Mouse (Mus musculus) kidney, postnatal 14 days (tissue): ENCODE measurements at regions not wholly inside any gene's neighbourhood (a gene's known extent, or its start where the extent isn't known, plus 50 kb on each side); places are given as distances from the start of the nearest gene placed in this dataset.

Source experiments
- DNase-seq: peaks from one replicate; pipeline ENCODE4 v3.0.0; 2022; ENCODE audit warnings: mixed read lengths

DNA sequence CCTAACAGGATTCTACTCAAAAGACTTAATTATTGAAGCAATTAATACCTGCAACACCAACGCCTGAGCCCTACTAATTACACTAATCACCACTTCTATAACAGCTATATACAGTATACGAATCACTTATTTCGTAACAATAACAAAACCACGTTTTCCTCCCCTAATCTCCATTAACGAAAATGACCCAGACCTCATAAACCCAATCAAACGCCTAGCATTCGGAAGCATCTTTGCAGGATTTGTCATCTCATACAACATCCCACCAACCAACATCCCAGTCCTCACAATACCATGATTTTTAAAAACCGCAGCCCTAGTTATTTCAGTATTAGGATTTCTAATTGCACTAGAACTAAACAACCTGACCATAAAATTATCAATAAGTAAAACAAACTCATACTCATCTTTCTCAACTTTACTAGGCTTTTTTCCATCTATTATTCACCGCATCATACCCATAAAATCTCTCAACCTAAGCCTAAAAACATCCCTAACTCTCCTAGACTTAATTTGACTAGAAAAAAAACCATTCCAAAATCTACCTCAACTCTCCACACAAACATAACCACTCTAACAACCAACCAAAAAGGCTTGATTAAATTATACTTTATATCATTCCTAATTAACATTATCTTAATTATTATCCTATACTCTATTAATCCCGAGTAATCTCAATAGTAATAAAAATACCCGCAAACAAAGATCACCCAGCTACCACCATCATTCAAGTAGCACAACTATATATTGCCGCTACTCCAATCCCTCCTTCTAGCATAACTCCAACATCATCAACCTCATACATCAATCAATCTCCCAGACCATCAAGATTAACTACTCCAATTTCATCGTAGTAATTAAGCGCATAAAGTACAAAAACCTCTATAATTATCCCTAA lies 830.9 kb upstream of the Tyrp1 start:
- peak; percentile 37 for DNase-seq

DNA sequence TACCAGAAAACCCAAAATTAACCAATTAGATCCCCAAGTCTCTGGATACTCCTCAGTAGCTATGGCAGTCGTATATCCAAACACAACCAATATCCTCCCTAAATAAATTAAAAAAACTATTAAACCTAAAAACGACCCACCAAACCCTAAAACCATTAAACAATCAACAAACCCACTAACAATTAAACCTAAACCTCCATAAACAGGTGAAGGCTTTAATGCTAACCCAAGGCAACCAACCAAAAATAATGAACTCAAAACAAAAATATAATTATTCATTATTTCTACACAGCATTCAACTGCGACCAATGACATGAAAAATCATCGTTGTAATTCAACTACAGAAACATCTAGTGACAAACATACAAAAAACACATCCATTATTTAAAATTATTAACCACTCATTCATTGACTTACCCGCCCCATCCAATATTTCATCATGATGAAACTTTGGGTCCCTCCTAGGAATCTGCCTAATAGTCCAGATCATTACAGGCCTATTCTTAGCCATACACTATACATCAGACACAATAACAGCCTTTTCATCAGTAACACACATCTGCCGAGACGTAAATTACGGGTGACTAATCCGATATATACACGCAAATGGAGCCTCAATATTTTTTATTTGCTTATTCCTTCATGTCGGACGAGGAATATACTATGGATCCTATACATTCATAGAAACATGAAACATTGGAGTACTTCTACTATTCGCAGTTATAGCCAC lies 830.1 kb upstream of the Tyrp1 start:
- peak; percentile 5 for DNase-seq

DNA sequence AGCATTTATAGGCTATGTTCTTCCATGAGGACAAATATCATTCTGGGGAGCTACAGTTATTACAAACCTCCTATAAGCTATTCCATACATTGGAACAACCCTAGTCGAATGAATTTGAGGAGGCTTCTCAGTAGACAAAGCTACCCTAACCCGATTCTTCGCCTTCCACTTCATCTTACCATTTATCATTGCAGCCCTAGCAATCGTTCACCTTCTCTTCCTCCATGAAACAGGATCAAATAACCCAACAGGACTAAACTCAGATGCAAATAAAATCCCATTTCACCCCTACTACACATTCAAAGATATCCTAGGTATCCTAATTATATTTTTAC lies 829.6 kb upstream of the Tyrp1 start:
- no peak for DNase-seq

DNA sequence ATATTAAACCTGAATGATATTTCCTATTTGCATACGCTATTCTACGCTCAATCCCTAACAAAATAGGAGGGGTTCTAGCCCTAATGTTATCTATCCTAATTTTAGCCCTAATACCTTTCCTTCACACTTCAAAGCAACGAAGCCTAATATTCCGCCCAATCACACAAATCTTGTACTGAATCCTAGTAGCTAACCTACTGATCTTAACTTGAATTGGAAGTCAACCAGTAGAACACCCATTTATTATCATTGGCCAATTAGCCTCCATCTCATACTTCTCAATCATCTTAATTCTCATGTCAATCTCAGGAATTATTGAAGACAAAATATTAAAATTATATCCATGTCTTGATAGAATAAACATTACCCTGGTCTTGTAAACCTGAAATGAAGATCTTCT lies 829.1 kb upstream of the Tyrp1 start:
- DNase-seq, result no peak

GRCm38 (mm10) chr4:80027876-80028275 lies 806.0 kb upstream of the Tyrp1 start:
- DNase-seq, result no peak

GRCm38 (mm10) chr4:80047956-80048355 lies 786.0 kb upstream of the Tyrp1 start:
- no peak for DNase-seq
